Mouse (Mus musculus): ENCODE data around the gene Uap1. TPM values are rescaled to one million over a fixed set of nuclear protein-coding genes. Genes with fewer than 3 reads are reported as not detected.
"Not testable (repeated sequence)": the region's sequence is repeated elsewhere in the genome, so short reads cannot be mapped to it uniquely, and the experiment has no call there.

The Uap1 gene
- polyA plus RNA-seq, 1 experiment: 32.8 TPM

- DNase-seq (ENCODE audit: low read depth): no peak
Observed at GRCm38 (mm10) chr1:170112261-170112660, 62.5 kb downstream of the Uap1 start.

GRCm38 (mm10) chr1:170111651-170112226, 63.0 kb downstream of the Uap1 start:
- DNase-seq (ENCODE audit: low read depth): no peak

- DNase-seq (ENCODE audit: low read depth): no peak
Observed at GRCm38 (mm10) chr1:170110516-170111332, 64.0 kb downstream of the Uap1 start, which contains the start of gene Ddr2. Ddr2 (minus strand) TSS chr1:170110762.

- no peak for DNase-seq (ENCODE audit: low read depth)
Observed at GRCm38 (mm10) chr1:170109776-170110515, 64.8 kb downstream of the Uap1 start.

GRCm38 (mm10) chr1:170102814-170103213, 71.9 kb downstream of the Uap1 start:
- DNase-seq (ENCODE audit: low read depth): not testable (repeated sequence)

Other genes with a start within 250 kb of the Uap1 start
- 0.24 TPM in 2 replicates for gene Ccdc190, start 246.3 kb downstream of the Uap1 start, polyA plus RNA-seq (2012; rRNA removed)
- gene Hsd17b7, start 205.7 kb downstream of the Uap1 start, polyA plus RNA-seq (2012; rRNA removed): 11.5 and 12.0 TPM in 2 replicates
- 25.4 and 27.3 TPM in 2 replicates for gene Ddr2, start 64.2 kb downstream of the Uap1 start, polyA plus RNA-seq (2012; rRNA removed)
- gene Uhmk1, start 40.4 kb upstream of the Uap1 start, polyA plus RNA-seq (2012; rRNA removed): 16.7 and 17.0 TPM in 2 replicates
- gene Sh2d1b2, start 57.8 kb upstream of the Uap1 start, polyA plus RNA-seq (2012; rRNA removed): not detected in 2 replicates
- 0.23 and 0.39 TPM in 2 replicates for gene Sh2d1b1, start 102.4 kb upstream of the Uap1 start, polyA plus RNA-seq (2012; rRNA removed)
- 5.0 and 6.4 TPM in 2 replicates for gene Gm7694, start 131.4 kb upstream of the Uap1 start, polyA plus RNA-seq (2012; rRNA removed)
- gene Spata46, start 133.8 kb upstream of the Uap1 start, polyA plus RNA-seq (2012; rRNA removed): 0.92 and 1.2 TPM in 2 replicates

Data from gonadal fat pad, adult 2 months (tissue).